Mouse (Mus musculus) kidney, adult 2 months (tissue): ENCODE data around the gene Tango6.

Source experiments
- CTCF ChIP-seq: fragments of 200-500 bp; conservative IDR thresholded peaks from 2 replicates; pipeline ENCODE4 v1.5.1; 2011; ENCODE audit warnings: low read depth, mild to moderate bottlenecking, control low read depth, low read length, moderate library complexity, mixed read lengths; ENCODE audit not compliant: insufficient read depth, insufficient read length
- POLR2A ChIP-seq: fragments of 200-500 bp; IDR thresholded peaks from one replicate; pipeline ENCODE4 v1.6.1; 2011; ENCODE audit warnings: low read depth, low read length, control low read depth

DNA sequence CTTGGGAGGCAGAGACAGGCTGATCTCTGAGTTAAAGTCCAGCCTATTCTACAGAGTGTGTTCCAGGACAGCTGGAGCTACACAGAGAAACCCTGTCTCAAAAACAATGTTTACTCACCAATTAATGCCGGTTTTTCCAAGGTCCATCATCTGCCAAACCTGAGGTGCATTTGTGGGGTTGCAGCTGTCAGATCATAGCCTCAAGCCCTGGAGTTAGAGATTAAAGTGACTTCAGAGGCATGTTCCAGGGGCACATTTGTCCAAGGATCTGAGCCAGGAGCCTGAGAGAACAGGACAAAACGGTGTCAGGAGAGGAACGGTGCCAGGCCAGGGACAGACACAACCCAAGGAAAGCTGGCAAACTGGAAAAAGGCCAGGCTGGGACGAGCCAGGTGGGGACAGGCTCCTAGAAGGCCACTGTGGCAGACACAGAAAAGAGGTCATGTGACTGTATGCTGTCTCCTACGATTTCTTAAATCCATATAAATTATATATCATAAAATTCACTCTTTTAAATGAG lies 146.7 kb downstream of the Tango6 start:
- no peak for TF ChIP-seq CTCF
- TF ChIP-seq POLR2A = no peak
